Mouse (Mus musculus): Measurements from ENCODE around the gene Tle4.

- TF ChIP-seq CTCF (IDR thresholded peaks at IDR 0.05; ENCODE audit: low read depth) = no peak
- no peak for TF ChIP-seq EP300 (IDR thresholded peaks at IDR 0.05; ENCODE audit: low read depth)
Observed at GRCm38 (mm10) chr19:14644756-14645155, 46.9 kb upstream of the Tle4 start.

All from heart, postnatal 0 days (tissue).